Mouse (Mus musculus): Measurements from ENCODE around the gene Ciart. TPM values are rescaled to one million over a fixed set of nuclear protein-coding genes. Genes with fewer than 3 reads are reported as not detected.
A peak's percentile ranks its signal among the peaks of the same experiment; 100 is the strongest.

The Ciart gene
- total and polyA plus RNA-seq, 3 experiments: 0.31 to 1.3 TPM; not detected in 1

- peaks cover 75% of the 10 kb centered on the region for H3K36me3 ChIP-seq (replicated peaks)
- DNase-seq (ENCODE audit: low spot score) (no peak), ATAC-seq (ENCODE audit: extremely low read depth, insufficient number of reproducible peaks, low FRiP score, poor library complexity, severe bottlenecking) (no peak)
- no peaks in the 10 kb centered on the region for H3K27me3 ChIP-seq (ENCODE audit: insufficient read depth, low read length)
- no peak overlapping the region for H3K4me3 ChIP-seq (ENCODE audit: low read depth, low read length)
- no peaks in the 10 kb centered on the region for H3K9me3 ChIP-seq (replicated peaks)
- peaks cover 48% of the 10 kb centered on the region for H3K4me1 ChIP-seq (ENCODE audit: insufficient read depth, low read depth, low read length)
- TF ChIP-seq CTCF (IDR thresholded peaks at IDR 0.05; ENCODE audit: low read depth, low read length) (no peak), POLR2AphosphoS5 (IDR thresholded peaks at IDR 0.05; ENCODE audit: insufficient replicate concordance, low read depth, low read length) (no peak), GATA2 (IDR thresholded peaks at IDR 0.05; ENCODE audit: borderline replicate concordance, low read depth, low read length) (no peak), GATA1 (IDR thresholded peaks at IDR 0.05; ENCODE audit: borderline replicate concordance, low read length) (no peak), TAL1 (conservative IDR thresholded peaks at IDR 0.05; ENCODE audit: low read depth, low read length) (no peak)
Observed at GRCm38 (mm10) chr3:95867408-95867807, 14.6 kb downstream of the Ciart start.

DNA sequence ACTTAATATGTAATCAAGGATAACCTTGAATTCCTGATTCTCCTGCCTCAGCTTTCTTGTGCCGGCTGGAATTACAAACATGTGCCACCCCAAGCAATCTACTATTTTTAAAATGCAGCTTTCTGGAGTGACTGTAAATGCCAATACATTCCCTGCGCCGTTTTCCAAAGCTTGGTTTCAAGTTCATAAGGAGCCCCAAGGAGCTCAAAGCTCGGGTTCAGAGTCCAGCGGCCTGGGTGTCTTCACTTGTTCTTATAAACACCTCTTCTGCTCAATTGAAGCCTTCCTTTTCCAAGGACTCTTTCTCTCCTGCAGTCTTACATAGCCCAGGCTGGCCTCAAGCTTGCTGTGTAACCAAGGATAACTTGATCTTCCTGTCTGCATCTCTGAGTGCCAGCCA is 16.0 kb downstream of the Ciart start:
- ATAC-seq (ENCODE audit: extremely low read depth, insufficient number of reproducible peaks, low FRiP score, poor library complexity, severe bottlenecking) (no peak), DNase-seq (ENCODE audit: low spot score) (no peak)
- Histone ChIP-seq H3K27me3 (ENCODE audit: insufficient read depth, low read length) (no peaks in the 10 kb centered on the region), H3K4me3 (ENCODE audit: low read depth, low read length) (no peak overlapping the region), H3K9me3 (replicated peaks) (no peaks in the 10 kb centered on the region), H3K36me3 (replicated peaks) (peaks cover 75% of the 10 kb centered on the region), H3K4me1 (ENCODE audit: insufficient read depth, low read depth, low read length) (peaks cover 43% of the 10 kb centered on the region)
- TF ChIP-seq GATA1 (IDR thresholded peaks at IDR 0.05; ENCODE audit: borderline replicate concordance, low read length): no peak
- no peak for TF ChIP-seq TAL1 (conservative IDR thresholded peaks at IDR 0.05; ENCODE audit: low read depth, low read length)
- no peak for TF ChIP-seq CTCF (IDR thresholded peaks at IDR 0.05; ENCODE audit: low read depth, low read length)
- no peak for TF ChIP-seq GATA2 (IDR thresholded peaks at IDR 0.05; ENCODE audit: borderline replicate concordance, low read depth, low read length)
- TF ChIP-seq POLR2AphosphoS5 (IDR thresholded peaks at IDR 0.05; ENCODE audit: insufficient replicate concordance, low read depth, low read length): no peak

DNA sequence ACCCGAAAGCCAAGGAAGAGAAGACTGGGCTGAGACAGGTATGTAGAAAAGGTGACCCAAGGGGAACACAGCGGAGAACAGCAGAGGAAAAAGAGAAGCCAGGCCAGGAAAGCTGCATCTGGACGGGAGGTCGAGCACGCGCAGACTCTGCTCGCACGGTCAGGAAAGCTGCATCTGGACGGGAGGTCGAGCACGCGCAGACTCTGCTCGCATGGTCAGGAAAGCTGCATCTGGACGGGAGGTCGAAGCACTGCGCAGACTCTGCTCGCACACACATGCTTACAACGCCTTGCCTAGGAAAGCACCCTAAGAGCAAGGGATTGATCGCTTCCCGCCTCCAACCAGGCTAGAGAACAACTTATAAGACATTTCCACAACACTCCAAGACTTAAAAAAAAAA is 16.5 kb downstream of the Ciart start:
- no peaks in the 10 kb centered on the region for H3K27me3 ChIP-seq (ENCODE audit: insufficient read depth, low read length)
- peaks cover 78% of the 10 kb centered on the region for H3K36me3 ChIP-seq (replicated peaks)
- H3K4me3 ChIP-seq (ENCODE audit: low read depth, low read length): no peak overlapping the region
- TF ChIP-seq POLR2AphosphoS5 (IDR thresholded peaks at IDR 0.05; ENCODE audit: insufficient replicate concordance, low read depth, low read length) (no peak), CTCF (IDR thresholded peaks at IDR 0.05; ENCODE audit: low read depth, low read length) (no peak), GATA2 (IDR thresholded peaks at IDR 0.05; ENCODE audit: borderline replicate concordance, low read depth, low read length) (no peak), GATA1 (IDR thresholded peaks at IDR 0.05; ENCODE audit: borderline replicate concordance, low read length) (no peak), TAL1 (conservative IDR thresholded peaks at IDR 0.05; ENCODE audit: low read depth, low read length) (no peak)
- no peaks in the 10 kb centered on the region for H3K9me3 ChIP-seq (replicated peaks)
- DNase-seq (ENCODE audit: low spot score) (no peak), ATAC-seq (ENCODE audit: extremely low read depth, insufficient number of reproducible peaks, low FRiP score, poor library complexity, severe bottlenecking) (no peak)
- H3K4me1 ChIP-seq (ENCODE audit: insufficient read depth, low read depth, low read length): peaks cover 43% of the 10 kb centered on the region

GRCm38 (mm10) chr3:95865050-95865449 is 17.0 kb downstream of the Ciart start:
- peaks cover 41% of the 10 kb centered on the region for H3K4me1 ChIP-seq (ENCODE audit: insufficient read depth, low read depth, low read length)
- DNase-seq (ENCODE audit: low spot score) (no peak), ATAC-seq (ENCODE audit: extremely low read depth, insufficient number of reproducible peaks, low FRiP score, poor library complexity, severe bottlenecking) (no peak)
- peaks cover 76% of the 10 kb centered on the region for H3K36me3 ChIP-seq (replicated peaks)
- H3K9me3 ChIP-seq (replicated peaks): no peaks in the 10 kb centered on the region
- TF ChIP-seq TAL1 (conservative IDR thresholded peaks at IDR 0.05; ENCODE audit: low read depth, low read length) (no peak), POLR2AphosphoS5 (IDR thresholded peaks at IDR 0.05; ENCODE audit: insufficient replicate concordance, low read depth, low read length) (no peak), CTCF (IDR thresholded peaks at IDR 0.05; ENCODE audit: low read depth, low read length) (no peak)
- H3K27me3 ChIP-seq (ENCODE audit: insufficient read depth, low read length): no peaks in the 10 kb centered on the region
- H3K4me3 ChIP-seq (ENCODE audit: low read depth, low read length): no peak overlapping the region

GRCm38 (mm10) chr3:95863578-95863977 is 18.5 kb downstream of the Ciart start:
- no peak for TF ChIP-seq POLR2AphosphoS5 (IDR thresholded peaks at IDR 0.05; ENCODE audit: insufficient replicate concordance, low read depth, low read length)
- no peak for TF ChIP-seq CTCF (IDR thresholded peaks at IDR 0.05; ENCODE audit: low read depth, low read length)
- TF ChIP-seq GATA1 (IDR thresholded peaks at IDR 0.05; ENCODE audit: borderline replicate concordance, low read length): no peak
- TF ChIP-seq TAL1 (conservative IDR thresholded peaks at IDR 0.05; ENCODE audit: low read depth, low read length): no peak
- TF ChIP-seq GATA2 (IDR thresholded peaks at IDR 0.05; ENCODE audit: borderline replicate concordance, low read depth, low read length): no peak
- H3K4me3 ChIP-seq (ENCODE audit: low read depth, low read length): no peak overlapping the region
- H3K36me3 ChIP-seq (replicated peaks): peaks cover 64% of the 10 kb centered on the region
- H3K4me1 ChIP-seq (ENCODE audit: insufficient read depth, low read depth, low read length): peaks cover 27% of the 10 kb centered on the region
- H3K9me3 ChIP-seq (replicated peaks): no peaks in the 10 kb centered on the region
- no peaks in the 10 kb centered on the region for H3K27me3 ChIP-seq (ENCODE audit: insufficient read depth, low read length)
- no peak for DNase-seq (ENCODE audit: low spot score)
- ATAC-seq (ENCODE audit: extremely low read depth, insufficient number of reproducible peaks, low FRiP score, poor library complexity, severe bottlenecking): no peak

- no peaks in the 10 kb centered on the region for H3K27me3 ChIP-seq (ENCODE audit: insufficient read depth, low read length)
- H3K4me3 ChIP-seq (ENCODE audit: low read depth, low read length): no peak overlapping the region
- H3K4me1 ChIP-seq (ENCODE audit: insufficient read depth, low read depth, low read length): peaks cover 23% of the 10 kb centered on the region
- H3K36me3 ChIP-seq (replicated peaks): peaks cover 47% of the 10 kb centered on the region
- no peaks in the 10 kb centered on the region for H3K9me3 ChIP-seq (replicated peaks)
- ATAC-seq (ENCODE audit: extremely low read depth, insufficient number of reproducible peaks, low FRiP score, poor library complexity, severe bottlenecking) (no peak), DNase-seq (ENCODE audit: low spot score) (peak; percentile 39)
- TF ChIP-seq CTCF (IDR thresholded peaks at IDR 0.05; ENCODE audit: low read depth, low read length) (peak; percentile 79), POLR2AphosphoS5 (IDR thresholded peaks at IDR 0.05; ENCODE audit: insufficient replicate concordance, low read depth, low read length) (no peak)
Observed at GRCm38 (mm10) chr3:95861796-95862195, 20.3 kb downstream of the Ciart start.

- no peak for ATAC-seq (ENCODE audit: extremely low read depth, insufficient number of reproducible peaks, low FRiP score, poor library complexity, severe bottlenecking)
- Histone ChIP-seq H3K36me3 (replicated peaks) (peaks cover 41% of the 10 kb centered on the region), H3K27me3 (ENCODE audit: insufficient read depth, low read length) (no peaks in the 10 kb centered on the region), H3K4me1 (ENCODE audit: insufficient read depth, low read depth, low read length) (peaks cover 26% of the 10 kb centered on the region), H3K4me3 (ENCODE audit: low read depth, low read length) (no peak overlapping the region), H3K9me3 (replicated peaks) (no peaks in the 10 kb centered on the region)
- DNase-seq (ENCODE audit: low spot score): no peak
- TF ChIP-seq POLR2AphosphoS5 (IDR thresholded peaks at IDR 0.05; ENCODE audit: insufficient replicate concordance, low read depth, low read length) (no peak), CTCF (IDR thresholded peaks at IDR 0.05; ENCODE audit: low read depth, low read length) (0 out of 2 replicates have a peak, but pooled peaks have one; percentile 30)
Observed at GRCm38 (mm10) chr3:95861216-95861615, 20.8 kb downstream of the Ciart start.
